Mouse (Mus musculus): ENCODE data around the gene Unc93a2. TPM values are rescaled to one million over a fixed set of nuclear protein-coding genes. Genes with fewer than 3 reads are reported as not detected.
"Not testable (repeated sequence)": the region's sequence is repeated elsewhere in the genome, so short reads cannot be mapped to it uniquely, and the experiment has no call there.

The Unc93a2 gene
- total RNA-seq (2014; fragmentation: Nextera tagmentation): not detected in 2 replicates
- total RNA-seq (2017): not detected in 2 replicates

DNA sequence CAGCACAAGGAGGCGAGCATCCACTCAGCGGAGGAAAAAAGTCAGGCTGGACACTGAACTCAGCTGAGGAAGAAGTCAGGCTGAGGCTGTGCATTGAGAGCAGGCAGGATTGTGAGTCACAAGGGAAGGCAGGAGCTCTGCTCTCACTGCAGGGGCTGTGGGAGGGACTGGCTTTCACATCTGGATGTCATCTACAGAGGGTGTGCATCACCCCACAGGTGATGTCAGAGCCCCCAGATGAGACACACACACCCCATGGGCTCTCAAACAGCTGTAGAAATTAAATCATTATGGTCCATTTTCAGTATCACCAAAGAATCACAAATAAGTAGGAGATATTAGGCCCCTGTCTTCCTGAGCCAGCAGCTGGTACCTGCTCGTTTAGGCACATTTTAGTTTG, at the start of gene Unc93a2:
Gene Unc93a2 (minus strand): TSS at position 101 of the 400 bp plus-strand sequence.
- not testable (repeated sequence) for ATAC-seq (replicated peaks; ENCODE audit: poor library complexity, severe bottlenecking)

DNA sequence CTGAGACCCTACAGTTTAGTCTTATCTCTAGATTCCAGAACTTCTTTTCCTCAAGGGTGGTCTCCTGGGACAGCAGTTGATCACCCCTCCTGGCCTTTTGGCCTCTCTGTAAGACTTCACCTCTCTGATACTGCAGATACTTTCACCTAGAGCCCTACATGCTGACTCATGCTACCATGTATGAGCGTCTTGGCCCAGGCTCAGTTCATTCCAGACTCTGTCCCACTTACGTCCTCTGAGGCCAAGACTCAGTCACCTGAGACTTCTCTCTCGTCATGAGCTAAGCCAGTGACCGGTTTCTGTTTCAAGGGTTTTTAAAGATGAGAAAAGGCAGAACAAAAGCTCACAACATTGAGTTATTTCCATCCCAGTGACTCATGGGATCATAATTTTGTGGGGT, 48.9 kb upstream of the Unc93a2 start:
- ATAC-seq (replicated peaks; ENCODE audit: poor library complexity, severe bottlenecking): not testable (repeated sequence)

DNA sequence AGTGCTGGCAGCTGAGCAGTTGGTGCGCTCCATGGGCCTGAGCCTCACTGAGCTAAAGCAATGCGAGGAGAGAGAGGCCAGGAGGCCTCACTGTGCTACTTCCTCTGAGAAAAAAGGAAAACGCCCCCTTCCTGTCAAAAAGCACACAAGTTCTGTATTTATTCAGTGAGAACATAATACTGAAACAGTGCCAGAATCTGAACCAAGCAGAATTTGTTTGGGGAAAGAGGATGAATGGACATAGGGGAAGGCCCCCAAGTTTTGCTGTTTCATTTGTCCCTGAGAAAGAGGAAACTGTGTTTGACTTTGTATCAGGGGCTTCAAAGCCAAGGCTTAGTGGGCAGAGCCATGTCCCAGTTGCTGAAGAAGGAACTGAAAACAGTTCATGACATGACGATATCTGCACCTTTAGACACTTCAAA, 45.0 kb upstream of the Unc93a2 start:
- peak; percentile 75 for ATAC-seq (replicated peaks; ENCODE audit: poor library complexity, severe bottlenecking)

DNA sequence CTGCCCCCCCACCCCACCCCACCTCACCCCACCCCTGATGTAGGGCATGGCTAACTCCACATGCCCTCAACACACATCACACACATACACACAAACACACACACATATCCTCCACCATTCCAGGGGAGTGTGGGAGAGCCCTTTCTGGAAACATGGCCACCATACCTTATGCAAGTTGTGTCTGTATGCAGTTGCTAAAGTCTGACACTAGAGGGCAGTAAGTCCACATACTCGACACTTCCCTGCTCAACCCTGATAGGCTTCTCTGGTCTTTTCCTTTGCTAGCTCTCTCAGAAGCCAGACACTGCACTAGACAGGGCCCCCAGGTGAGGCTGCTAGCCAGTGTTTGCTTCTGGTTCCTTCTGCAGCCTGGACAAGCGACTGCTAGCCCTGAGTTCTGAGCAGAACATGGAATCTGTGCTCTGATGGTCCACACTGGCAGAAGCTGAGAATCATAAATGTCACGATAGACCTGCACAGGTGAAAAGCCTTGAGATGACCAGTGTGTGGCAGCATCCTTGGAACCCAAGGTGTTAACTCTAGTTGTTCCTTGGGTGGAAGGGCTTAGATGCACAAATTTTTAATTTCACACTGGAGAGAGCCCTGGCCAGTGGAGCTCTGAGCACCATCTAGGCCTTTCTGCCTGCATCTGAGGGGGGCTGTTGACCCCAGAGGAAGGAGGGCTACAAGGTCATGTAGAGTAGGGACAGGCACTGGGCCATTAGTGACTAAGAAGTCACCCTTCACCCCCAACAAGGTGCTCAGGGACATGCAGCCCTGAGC, 35.1 kb upstream of the Unc93a2 start:
- ATAC-seq (replicated peaks; ENCODE audit: poor library complexity, severe bottlenecking): peak; percentile 91

DNA sequence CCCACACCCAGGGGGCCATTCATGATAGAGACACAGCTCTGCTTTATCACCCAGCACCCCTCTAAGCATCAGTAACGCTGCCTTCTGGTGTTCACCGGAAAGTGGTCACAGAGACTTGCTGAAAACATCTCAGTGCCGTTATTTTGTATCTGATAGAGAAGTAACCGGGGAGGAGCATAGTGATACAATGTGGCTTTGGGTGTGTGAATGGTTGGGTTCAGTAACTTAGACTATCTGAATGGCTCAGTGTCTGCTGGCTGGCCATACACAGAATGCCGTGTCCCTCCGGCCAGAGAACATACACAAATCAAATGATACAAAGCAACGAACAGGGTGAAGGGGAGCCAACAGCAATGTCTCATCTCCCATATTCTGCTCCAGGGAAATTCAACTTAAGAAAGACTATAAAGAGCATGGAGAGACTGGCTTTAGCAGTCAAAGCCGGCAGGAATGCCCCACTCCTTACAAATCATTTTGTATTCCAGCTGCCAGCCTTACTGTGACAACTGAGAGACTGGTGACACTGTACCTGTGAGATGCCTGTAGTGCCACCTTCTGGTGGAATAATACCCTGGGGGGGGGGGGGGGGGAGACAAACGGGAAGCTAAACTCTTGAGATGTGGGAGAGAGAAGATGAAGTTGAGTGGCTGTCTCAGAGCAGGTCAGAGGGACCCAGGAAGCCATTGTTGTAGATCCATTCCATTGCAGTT, 29.5 kb upstream of the Unc93a2 start:
- peak; percentile 76 for ATAC-seq (replicated peaks; ENCODE audit: poor library complexity, severe bottlenecking)

DNA sequence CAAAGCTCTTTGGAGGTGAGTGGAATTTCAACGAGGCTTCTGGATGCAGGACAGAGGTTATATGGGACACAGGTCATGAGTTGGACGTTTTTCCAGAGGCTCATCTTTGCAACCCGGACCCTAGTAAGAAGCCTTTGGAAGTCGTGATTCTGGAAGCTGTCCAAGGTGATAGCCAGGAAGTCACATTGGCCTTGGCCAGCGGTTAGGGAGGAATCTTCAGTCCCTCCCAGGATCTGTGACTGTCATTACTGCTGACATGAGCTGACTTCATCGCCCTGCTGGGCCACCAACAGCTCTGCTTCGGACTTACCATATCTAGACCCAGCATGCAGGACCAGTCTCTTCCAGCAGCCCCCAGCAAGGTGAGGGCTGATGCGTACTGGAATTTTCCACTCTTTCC, 28.1 kb upstream of the Unc93a2 start:
- ATAC-seq (replicated peaks; ENCODE audit: poor library complexity, severe bottlenecking): not testable (repeated sequence)

DNA sequence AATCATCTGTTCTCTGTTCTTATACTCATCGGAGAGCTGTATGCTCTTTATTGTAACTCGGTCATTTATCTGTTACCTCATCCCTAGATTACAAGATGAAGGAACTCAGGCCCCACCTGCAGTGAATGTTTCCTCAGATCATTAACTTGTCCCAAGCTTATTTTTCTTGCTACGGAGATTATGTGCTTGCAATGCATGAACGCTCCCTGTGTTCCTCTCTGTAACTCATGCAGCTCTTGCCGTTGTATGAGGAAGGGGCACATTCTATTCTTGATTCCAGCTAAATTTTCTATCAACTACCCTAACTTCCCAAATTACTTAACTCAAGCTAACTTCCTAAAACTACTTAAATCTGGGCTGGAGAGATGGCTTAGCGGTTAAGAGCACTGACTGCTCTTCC, 14.5 kb upstream of the Unc93a2 start:
- ATAC-seq (replicated peaks; ENCODE audit: poor library complexity, severe bottlenecking): not testable (repeated sequence)

DNA sequence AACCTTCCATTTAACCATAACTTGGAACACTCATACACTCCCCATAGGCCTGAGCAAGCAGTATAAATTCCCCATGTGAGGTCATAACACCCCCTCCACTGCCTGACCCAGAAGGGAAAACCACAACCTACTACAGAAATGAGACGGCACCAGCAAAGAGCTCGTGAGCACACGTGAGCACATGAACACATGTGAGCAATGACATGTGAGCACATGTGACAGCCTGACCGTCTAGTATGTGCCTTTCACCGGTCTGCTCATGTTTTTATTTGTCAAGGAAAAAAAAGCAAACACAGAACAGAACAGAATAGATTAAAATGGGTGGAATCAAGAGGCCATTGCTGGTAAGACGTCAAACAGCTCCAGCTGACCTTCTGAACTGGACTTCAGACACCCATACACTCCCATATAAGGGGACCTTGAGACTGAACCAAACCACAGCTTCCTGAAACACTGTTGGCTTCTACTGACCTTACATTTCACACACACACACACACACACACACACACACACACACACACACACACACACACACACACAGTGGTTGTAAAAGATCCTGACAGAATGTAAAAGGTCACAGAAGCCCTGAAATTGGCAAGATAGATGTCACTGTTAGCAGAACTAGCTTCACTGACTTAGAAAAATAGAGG, 13.1 kb upstream of the Unc93a2 start:
- peak; percentile 72 for ATAC-seq (replicated peaks; ENCODE audit: poor library complexity, severe bottlenecking)

DNA sequence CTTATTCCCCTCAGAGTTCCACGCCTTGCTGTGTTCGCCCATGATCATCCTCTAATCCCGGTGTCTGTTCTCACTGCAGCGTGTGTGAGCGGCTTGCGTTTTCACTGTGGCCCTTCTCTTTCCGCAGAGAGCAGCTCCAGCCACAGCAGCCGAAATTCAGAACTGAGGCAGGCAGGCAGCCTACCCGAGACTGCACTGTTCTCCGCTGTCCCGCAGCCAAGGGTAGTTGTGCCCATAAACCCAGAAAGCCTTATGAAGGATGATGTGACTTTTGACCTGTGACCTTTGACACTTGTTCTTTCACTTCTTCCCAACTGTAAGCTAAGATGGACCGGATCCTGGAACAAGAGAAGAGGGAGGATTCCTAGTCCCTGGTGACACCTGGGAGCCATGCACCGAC, 11.8 kb upstream of the Unc93a2 start:
- ATAC-seq (replicated peaks; ENCODE audit: poor library complexity, severe bottlenecking): not testable (repeated sequence)

DNA sequence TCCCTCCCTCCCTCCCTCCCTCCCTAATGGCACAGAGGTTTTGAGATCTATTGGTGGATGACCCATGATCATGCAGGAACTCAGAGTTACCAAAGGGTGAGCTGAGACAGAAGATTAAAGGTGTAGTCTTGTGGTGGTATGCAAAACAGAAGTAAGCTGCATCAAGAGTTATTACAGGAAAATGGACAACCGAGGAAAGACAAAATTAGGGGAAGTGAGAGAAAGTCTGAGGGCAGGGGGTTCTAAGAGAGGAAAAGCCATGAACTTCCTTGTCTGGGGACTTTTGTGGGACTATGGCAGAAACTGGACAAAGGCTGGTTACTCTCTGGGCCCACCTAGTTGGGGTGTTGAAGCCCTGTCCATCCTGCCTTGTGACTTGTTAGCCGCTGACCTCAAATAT, 11.0 kb upstream of the Unc93a2 start:
- peak; percentile 76 for ATAC-seq (replicated peaks; ENCODE audit: poor library complexity, severe bottlenecking)

DNA sequence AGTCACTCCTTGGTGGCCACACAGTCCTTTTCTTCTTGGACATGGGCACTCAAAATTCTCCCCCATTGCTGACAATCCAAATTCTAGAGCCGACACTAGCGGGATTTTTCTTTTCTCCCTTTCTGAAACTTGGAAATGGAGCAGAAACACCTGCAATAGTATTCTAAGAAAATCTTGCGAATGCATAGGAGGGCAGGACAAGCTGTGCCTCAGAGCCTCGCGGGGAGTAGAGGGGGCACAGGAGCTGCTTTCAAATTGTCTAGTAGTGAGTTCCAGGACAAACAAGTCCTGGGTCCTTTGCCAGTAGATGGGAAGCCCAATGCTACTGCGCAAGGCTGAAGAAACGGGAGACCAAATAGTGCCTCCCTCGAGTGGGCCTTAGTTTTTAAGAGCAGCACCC, 10.4 kb upstream of the Unc93a2 start:
- not testable (repeated sequence) for ATAC-seq (replicated peaks; ENCODE audit: poor library complexity, severe bottlenecking)

DNA sequence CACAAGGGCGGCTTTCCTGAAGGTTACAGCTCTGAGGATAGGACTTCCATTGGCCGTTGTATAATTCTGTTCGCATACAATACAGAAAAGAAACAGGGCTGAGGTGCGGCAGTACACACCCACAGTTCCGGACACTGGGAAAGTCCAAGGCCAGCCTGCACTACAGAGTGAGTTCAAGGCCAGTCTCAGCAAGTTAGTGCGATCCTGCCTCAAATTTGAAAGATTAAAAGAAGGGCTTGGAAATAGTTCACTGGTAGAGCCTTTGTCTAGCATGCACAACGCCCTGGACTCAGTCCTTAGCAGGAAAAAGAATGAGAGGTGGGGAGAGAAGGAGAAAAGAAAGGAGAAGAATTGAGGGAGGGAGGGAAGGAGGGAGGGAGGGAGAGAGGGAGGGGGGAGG, 9.9 kb upstream of the Unc93a2 start:
- ATAC-seq (replicated peaks; ENCODE audit: poor library complexity, severe bottlenecking): not testable (repeated sequence)

DNA sequence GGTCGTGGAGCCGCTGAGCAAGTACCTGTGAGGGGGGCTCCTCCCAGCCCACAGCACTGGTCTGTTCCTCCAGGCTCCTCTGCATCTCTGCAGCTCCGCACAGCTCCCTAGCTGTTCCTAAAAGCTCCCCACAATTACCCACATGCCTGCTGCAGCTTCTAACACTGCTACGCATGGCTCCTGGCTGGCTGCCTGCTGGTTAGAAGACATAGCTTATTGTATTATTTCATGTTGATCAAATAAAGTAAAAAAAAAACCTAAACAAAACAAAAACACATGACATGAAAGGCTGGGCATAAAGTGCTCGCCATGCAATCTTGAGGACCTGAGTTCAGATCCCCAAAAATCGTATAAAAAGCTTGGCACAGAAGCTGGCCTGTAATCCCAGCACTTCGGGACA, 4.6 kb upstream of the Unc93a2 start:
- not testable (repeated sequence) for ATAC-seq (replicated peaks; ENCODE audit: poor library complexity, severe bottlenecking)

DNA sequence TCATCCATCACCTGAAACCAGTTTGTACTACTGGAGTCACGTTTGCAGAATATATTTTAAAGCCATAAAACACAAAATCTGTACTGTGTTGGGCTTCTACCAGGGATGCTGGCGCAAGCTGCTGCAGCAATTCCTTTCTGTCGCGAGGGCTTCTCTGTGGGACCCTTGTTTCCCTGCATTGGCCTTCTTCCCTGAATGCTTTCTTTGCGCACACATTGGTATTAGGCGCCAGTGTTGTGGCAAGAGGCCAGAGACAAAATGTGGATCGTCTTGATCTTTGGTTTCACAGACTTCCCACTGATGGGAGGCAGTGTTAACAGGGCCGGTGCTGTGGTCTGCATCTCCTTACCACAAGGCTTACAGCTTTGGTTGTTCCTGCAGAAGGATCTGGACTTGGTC, 3.7 kb upstream of the Unc93a2 start:
- not testable (repeated sequence) for ATAC-seq (replicated peaks; ENCODE audit: poor library complexity, severe bottlenecking)

DNA sequence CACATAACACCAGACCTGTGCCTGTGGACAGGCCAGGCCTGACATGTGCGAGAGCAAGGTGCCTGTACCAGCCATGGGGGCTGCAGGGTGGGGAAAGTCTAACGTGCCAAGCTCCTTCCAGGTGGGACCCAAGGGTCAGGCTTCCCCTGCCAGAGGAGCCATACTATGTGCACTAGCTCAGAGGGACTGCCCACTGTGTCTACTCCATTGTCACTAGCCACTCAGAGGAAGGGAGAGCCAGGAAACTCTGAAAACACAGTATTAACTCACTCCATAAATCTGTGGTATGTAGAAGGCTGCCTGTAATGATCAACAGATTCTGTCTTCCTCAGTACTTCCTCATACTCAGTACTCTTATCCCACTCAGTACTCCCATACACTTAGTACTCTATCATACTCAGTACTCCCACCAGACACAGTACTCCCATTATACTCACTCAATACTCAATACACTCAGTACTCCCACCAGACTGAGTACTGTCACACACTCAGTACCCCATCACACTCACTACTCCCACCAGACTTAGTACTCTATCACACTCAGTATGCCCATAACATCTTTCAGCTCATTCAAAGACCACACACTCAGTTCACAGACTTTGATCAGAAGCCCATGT, 3.2 kb upstream of the Unc93a2 start:
- ATAC-seq (replicated peaks; ENCODE audit: poor library complexity, severe bottlenecking): not testable (repeated sequence)

DNA sequence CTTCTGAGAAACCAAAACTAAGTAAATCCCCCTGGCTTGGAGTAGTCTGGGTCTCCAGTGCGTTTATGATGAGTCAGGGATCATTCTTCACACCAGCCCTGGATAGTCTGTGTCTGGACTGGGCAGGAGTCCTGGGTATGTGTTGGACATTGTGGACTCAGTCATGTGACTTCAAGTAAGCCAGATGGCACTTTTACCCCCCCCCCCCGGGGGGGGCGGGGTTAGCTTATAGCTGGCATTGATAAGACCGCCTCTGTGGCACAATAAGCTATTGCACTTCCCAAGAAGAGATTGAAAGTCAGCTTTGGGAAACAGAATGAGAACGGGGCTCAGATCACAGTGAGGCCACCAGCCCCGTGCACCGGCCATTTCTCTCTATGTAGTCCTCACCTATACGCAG, 752 bp upstream of the Unc93a2 start:
- ATAC-seq (replicated peaks; ENCODE audit: poor library complexity, severe bottlenecking): not testable (repeated sequence)

DNA sequence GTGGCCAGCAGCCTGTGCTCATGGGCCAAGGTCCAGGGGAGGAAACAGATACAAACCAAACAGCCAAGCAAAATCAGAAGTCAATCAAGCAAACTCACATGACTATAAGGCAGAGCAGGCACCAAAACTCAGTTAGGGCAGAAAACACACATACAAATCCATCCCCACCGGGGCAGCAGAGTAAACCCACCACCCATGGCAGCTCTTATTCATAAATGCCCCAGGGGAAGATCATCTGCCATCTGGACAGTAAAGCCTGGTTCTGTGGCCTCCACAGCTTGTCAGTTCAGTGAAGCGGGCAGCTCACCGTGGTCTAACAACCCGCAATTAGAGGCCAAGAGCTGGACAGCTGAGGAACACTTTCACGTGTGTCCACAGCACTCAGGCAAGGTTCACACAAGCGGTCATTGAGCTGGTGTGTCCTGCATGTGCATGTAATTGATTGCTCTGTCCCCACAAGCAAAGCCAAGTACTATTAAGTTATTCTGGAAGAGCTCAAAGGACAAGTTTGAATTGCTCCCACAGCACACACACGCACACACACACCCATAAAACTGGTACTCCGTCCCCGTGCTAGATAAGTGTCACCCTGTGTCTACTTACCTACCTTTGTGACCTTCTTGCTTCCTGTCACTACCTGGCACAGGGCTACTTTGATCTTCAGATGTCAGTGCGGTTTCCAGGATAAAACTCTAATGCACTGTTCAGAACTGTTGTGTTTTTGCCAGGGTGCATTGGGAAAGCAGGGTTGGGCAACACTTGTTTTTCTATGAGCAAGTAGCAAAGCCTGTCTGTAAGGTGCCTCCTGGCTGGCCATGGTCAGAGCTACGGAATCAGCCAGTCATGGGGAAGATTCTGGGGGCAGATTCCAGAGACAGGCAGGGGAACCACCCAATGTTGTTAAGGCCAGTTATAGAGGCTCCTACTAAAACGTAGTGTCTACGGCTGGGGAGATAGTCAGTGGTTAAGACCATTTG, 1.8 kb downstream of the Unc93a2 start:
- peak; percentile 45 for ATAC-seq (replicated peaks; ENCODE audit: poor library complexity, severe bottlenecking)

DNA sequence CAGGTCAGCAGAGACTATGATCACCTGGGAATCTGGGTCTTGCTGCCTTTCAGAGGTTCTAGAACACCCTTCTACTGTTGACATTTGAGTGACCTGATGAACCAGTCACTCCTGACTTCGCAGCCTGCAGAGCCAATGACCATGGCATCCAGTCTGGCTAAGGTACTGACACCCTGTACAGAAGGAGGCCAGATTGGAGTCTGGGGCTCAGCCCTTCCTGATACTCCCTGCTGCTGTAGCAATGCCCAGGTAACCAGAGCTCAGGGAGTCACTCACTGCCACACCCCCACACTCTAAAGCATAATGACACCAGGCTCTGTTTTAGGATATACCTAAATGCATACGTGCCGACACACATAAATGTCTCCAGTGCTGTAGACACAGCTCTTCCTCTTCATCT, 2.6 kb downstream of the Unc93a2 start:
- ATAC-seq (replicated peaks; ENCODE audit: poor library complexity, severe bottlenecking): not testable (repeated sequence)

DNA sequence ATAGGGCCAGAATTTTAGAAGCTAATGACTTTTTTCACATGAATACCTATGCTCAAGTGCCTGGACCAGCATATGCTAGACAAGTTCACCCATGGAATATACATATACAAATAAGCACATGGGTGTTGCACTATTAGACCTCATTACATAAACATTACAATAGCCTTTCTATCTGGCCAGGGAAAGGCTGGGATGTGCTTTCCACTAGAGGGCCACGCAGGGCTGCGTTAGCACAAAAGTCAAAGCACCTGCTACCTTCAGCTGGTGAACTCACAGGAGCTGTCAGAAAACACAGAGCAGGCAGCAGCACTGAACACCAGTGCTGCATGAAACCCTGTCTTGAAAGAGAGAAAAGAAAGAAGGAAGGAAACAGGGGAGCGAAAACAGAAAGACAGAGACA, 7.4 kb downstream of the Unc93a2 start:
- ATAC-seq (replicated peaks; ENCODE audit: poor library complexity, severe bottlenecking): not testable (repeated sequence)
